Mouse (Mus musculus) G1E (cell line): ENCODE measurements around the gene Tmem131l.

Source experiments
- CTCF ChIP-seq: IDR thresholded peaks from 2 replicates; pipeline ENCODE4 v1.5.1; 2012; ENCODE audit warnings: low read depth, low read length, inconsistent platforms, mixed read lengths
- GATA1 ChIP-seq: IDR thresholded peaks from 2 replicates; pipeline ENCODE4 v1.6.1; 2012; ENCODE audit warnings: borderline replicate concordance, low read length, inconsistent platforms, mixed read lengths
- GATA2 ChIP-seq: IDR thresholded peaks from 2 replicates; pipeline ENCODE4 v1.6.1; 2012; ENCODE audit warnings: low read depth, low read length, inconsistent platforms, borderline replicate concordance
- POLR2AphosphoS5 ChIP-seq: IDR thresholded peaks from 2 replicates; pipeline ENCODE4 v1.6.1; 2012; ENCODE audit warnings: low read depth, low read length, inconsistent platforms; ENCODE audit not compliant: insufficient replicate concordance
- TAL1 ChIP-seq: conservative IDR thresholded peaks from 2 replicates; pipeline ENCODE4 v1.6.1; 2012; ENCODE audit warnings: low read depth, low read length, inconsistent platforms, mixed read lengths

DNA sequence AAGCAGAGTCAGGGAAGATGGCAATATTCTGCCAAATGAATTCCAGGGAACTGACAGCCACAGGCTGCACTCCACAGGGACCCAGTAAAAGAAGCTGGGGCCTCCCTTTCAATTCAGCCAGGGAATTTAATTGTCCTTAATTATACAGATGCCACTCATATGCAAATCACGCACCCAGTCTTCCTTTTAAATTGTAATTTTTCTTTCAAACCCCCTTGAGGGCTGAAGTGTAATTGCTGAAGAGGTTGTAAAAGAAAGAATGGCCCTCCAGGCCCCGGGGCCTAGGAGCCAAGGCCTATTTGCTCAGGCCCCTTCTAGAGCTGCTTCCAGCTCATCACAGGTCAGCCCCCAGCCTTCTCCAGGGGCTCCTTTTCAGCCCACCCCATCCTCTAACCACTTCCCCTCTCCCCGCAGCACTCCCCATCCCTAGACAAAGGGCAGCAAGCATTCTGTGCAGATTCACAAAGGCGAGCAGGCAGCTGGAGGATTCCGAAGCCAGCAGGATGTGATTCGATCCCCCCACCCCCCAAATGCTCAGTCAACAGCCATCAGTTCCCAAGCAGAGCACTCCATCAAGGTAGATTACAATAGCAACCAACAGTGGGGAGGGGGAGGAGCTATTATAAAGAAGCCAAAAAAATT lies 59.6 kb downstream of the Tmem131l start:
- no peak for TF ChIP-seq GATA1
- TF ChIP-seq CTCF, result no peak
- no peak for TF ChIP-seq POLR2AphosphoS5
- TF ChIP-seq GATA2, result no peak
- TF ChIP-seq TAL1, result no peak
